Mouse (Mus musculus) hindbrain, postnatal 0 days (tissue): ENCODE measurements at regions not wholly inside any gene's neighbourhood (a gene's known extent, or its start where the extent isn't known, plus 50 kb on each side); places are given as distances from the start of the nearest gene placed in this dataset.

Source experiments
- ATAC-seq: fragments of 200-750 bp; cut with Nextera tagmentation; 2 replicates; pipeline ENCODE4 v1.8.0; 2017; ENCODE audit warnings: mild to moderate bottlenecking, moderate TSS enrichment, moderate library complexity
- DNase-seq: peaks from one replicate; pipeline ENCODE4 v3.0.0-alpha.2; 2015; ENCODE audit warnings: low spot score
- H3K27ac ChIP-seq: fragments of 300-500 bp; sonication (generic); 2 replicates; pipeline ENCODE4 v1.5.1; 2014; ENCODE audit warnings: mild to moderate bottlenecking
- H3K27me3 ChIP-seq: fragments of 300-500 bp; sonication (generic); 2 replicates; pipeline ENCODE4 v1.6.1; 2014; ENCODE audit warnings: low read length, mixed read lengths; ENCODE audit not compliant: insufficient read depth
- H3K36me3 ChIP-seq: fragments of 300-500 bp; sonication (generic); 2 replicates; pipeline ENCODE4 v1.6.1; 2014; ENCODE audit warnings: low read length, mixed read lengths; ENCODE audit not compliant: insufficient read depth
- H3K4me1 ChIP-seq: fragments of 300-500 bp; sonication (generic); 2 replicates; pipeline ENCODE4 v1.6.1; 2014; ENCODE audit warnings: antibody characterized with exemption, low read length, mixed read lengths; ENCODE audit not compliant: insufficient read depth
- H3K4me2 ChIP-seq: fragments of 300-500 bp; sonication (generic); 2 replicates; pipeline ENCODE4 v1.6.1; 2014; ENCODE audit warnings: low read depth, mild to moderate bottlenecking, low read length, moderate library complexity, mixed read lengths
- H3K4me3 ChIP-seq: fragments of 300-500 bp; sonication (generic); 2 replicates; pipeline ENCODE4 v1.5.1; 2014; ENCODE audit warnings: low read length
- H3K9ac ChIP-seq: fragments of 300-500 bp; sonication (generic); replicated peaks from 2 replicates; pipeline ENCODE4 v1.6.1; 2014; ENCODE audit warnings: mild to moderate bottlenecking, low read length, moderate library complexity, mixed read lengths
- H3K9me3 ChIP-seq: fragments of 300-500 bp; sonication (generic); 2 replicates; pipeline ENCODE4 v1.6.1; 2016; ENCODE audit warnings: low read length, mixed read lengths
- CTCF ChIP-seq: IDR thresholded peaks from 2 replicates; pipeline ENCODE4 v1.5.1; 2016; ENCODE audit warnings: antibody characterized with exemption, control low read depth, low read depth
- WGBS: fragments of 180-500 bp; shearing (Covaris S2); extraction: QIAGEN DNeasy Blood & Tissue Kit; methylation state at CpG from one replicate; pipeline ENCODE4 v1.1.7; 2014; 5-methylcytosine and 5-hydroxymethylcytosine counted together

- no peak overlapping the region for H3K9ac ChIP-seq
- WGBS = 54% methylated on average over 3 of the region's 3 CpGs
Observed at GRCm38 (mm10) chr8:115486904-115487303, 220.7 kb downstream of the Maf start.

DNA sequence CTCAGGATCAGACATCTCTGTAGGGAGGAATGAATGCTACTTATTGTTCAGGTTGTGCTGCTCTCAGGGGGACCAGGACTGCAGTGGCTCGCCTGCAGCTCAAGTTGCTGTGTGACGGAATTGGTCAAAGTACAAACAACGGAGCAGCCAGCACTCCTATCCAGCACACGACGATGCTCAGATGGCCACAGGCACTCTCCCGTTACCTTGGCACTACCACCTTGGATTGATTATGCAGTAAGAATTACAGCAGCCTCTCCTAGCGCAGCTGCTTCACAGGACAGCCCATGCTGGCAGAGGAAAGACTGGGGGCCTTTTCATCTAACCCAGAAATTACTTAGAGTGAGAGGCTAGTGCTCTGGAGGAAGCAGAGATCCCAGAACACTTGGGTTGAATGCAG is 226.5 kb downstream of the Maf start:
- no peak for TF ChIP-seq CTCF
- no peak overlapping the region for H3K4me2 ChIP-seq
- ATAC-seq (no peak), DNase-seq (no peak)
- H3K4me3 ChIP-seq = no peak overlapping the region
- H3K36me3 ChIP-seq = no peaks in the 10 kb centered on the region
- 49% methylated on average over 7 of the region's 7 CpGs for WGBS
- no peaks in the 10 kb centered on the region for H3K27me3 ChIP-seq
- H3K27ac ChIP-seq = no peak overlapping the region
- H3K4me1 ChIP-seq = no peaks in the 10 kb centered on the region
- H3K9me3 ChIP-seq = no peaks in the 10 kb centered on the region
- H3K9ac ChIP-seq = no peak overlapping the region

More at GRCm38 (mm10) chr8:115486904-115487303, 220.7 kb downstream of the Maf start:
- no peak overlapping the region for H3K4me2 ChIP-seq
- H3K4me3 ChIP-seq = no peak overlapping the region
- H3K27ac ChIP-seq = no peak overlapping the region
- H3K9me3 ChIP-seq = no peaks in the 10 kb centered on the region
- TF ChIP-seq CTCF = no peak
- ATAC-seq (no peak), DNase-seq (no peak)
- no peaks in the 10 kb centered on the region for H3K4me1 ChIP-seq
- no peaks in the 10 kb centered on the region for H3K27me3 ChIP-seq
- H3K36me3 ChIP-seq = no peaks in the 10 kb centered on the region

DNA sequence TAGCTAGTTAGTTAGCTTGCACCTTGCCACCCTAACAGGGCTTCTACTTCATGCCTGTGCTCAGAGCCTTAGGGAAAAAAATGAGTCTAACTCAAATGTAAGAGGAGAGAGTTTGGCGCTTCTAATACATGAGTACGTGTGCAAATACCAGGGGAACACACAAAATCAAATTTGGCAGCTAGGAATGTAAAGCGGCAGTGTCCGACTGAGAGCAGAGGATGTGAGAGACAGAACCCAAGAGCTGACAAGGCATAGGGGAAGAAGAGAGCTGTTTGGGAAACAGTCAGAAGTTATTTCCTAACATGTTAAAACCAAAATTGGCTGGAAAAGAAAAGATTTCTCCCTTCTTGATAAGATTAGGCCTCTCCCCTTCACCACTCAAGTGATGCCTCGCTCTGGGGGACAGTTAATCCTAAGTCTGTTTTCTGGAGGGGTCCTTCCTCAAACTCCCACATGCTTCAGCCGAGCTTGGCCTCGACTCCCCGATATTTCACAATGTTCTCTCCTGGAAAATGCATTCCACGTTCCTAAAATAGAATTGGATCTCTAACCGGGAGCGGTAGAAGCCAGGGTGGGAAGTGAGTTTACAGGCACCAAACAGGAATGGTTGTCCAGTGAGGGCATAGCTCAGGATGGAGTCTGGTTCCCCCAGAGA is 229.1 kb downstream of the Maf start:
- DNase-seq (no peak), ATAC-seq (no peak)
- no peaks in the 10 kb centered on the region for H3K4me1 ChIP-seq
- no peaks in the 10 kb centered on the region for H3K36me3 ChIP-seq
- no peaks in the 10 kb centered on the region for H3K27me3 ChIP-seq
- H3K4me2 ChIP-seq = no peak overlapping the region
- H3K9ac ChIP-seq = no peak overlapping the region
- no peak overlapping the region for H3K4me3 ChIP-seq
- no peak overlapping the region for H3K27ac ChIP-seq
- H3K9me3 ChIP-seq = no peaks in the 10 kb centered on the region
- no peak for TF ChIP-seq CTCF
- 85% methylated on average over 11 of the region's 11 CpGs for WGBS

DNA sequence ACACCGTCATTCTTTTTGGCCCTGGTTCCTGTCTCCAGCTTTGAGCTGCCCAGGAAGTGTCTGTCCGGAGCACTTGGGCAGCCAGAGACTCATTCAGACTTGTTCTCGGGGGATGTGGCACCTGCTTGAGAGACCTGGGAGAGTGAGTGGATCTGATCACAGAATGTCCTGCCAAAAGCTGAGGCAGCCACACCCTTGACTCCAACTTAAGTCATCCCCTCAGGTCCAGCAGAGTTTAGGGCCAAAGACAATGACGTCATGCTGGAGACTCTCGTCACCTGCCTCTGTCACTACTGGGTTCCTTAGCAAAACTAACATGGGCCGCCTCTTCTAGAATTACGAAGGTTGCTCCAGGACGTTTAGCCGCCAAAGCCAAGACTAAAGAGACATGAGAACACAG is 231.5 kb downstream of the Maf start:
- 90% methylated on average over 9 of the region's 9 CpGs for WGBS

GRCm38 (mm10) chr8:115475156-115475555 is 232.4 kb downstream of the Maf start:
- Histone ChIP-seq H3K36me3 (no peaks in the 10 kb centered on the region), H3K9me3 (no peaks in the 10 kb centered on the region), H3K4me3 (no peak overlapping the region), H3K27ac (no peak overlapping the region), H3K27me3 (no peaks in the 10 kb centered on the region), H3K9ac (no peak overlapping the region), H3K4me1 (no peaks in the 10 kb centered on the region), H3K4me2 (no peak overlapping the region)
- DNase-seq (no peak), ATAC-seq (no peak)
- 71% methylated on average over 10 of the region's 10 CpGs for WGBS
- TF ChIP-seq CTCF = no peak

More for the DNA sequence above, 231.5 kb downstream of the Maf start:
- H3K9ac ChIP-seq = no peak overlapping the region
- no peaks in the 10 kb centered on the region for H3K36me3 ChIP-seq
- H3K27me3 ChIP-seq = no peaks in the 10 kb centered on the region
- no peak for TF ChIP-seq CTCF
- H3K9me3 ChIP-seq = no peaks in the 10 kb centered on the region
- no peak overlapping the region for H3K4me3 ChIP-seq
- H3K4me2 ChIP-seq = no peak overlapping the region
- no peaks in the 10 kb centered on the region for H3K4me1 ChIP-seq
- no peak for ATAC-seq
- DNase-seq = no peak
- H3K27ac ChIP-seq = no peak overlapping the region

- Histone ChIP-seq H3K9me3 (no peaks in the 10 kb centered on the region), H3K9ac (no peak overlapping the region), H3K27ac (no peak overlapping the region), H3K4me1 (no peaks in the 10 kb centered on the region), H3K4me2 (no peak overlapping the region), H3K36me3 (no peaks in the 10 kb centered on the region), H3K27me3 (no peaks in the 10 kb centered on the region), H3K4me3 (no peak overlapping the region)
- WGBS = 76% methylated on average over 8 of the region's 8 CpGs
- DNase-seq (no peak), ATAC-seq (no peak)
- TF ChIP-seq CTCF = no peak
Observed at GRCm38 (mm10) chr8:115473974-115474373, 233.6 kb downstream of the Maf start.

- peak overlapping the region; percentile 30 for H3K4me2 ChIP-seq
- TF ChIP-seq CTCF = no peak
- 0 out of 2 replicates have a peak, but pooled peaks have one; percentile 43 for ATAC-seq
Observed at GRCm38 (mm10) chr8:115466553-115466952, 241.0 kb downstream of the Maf start.

More at GRCm38 (mm10) chr8:115466553-115466952, 241.0 kb downstream of the Maf start:
- Histone ChIP-seq H3K4me1 (peaks cover 4% of the 10 kb centered on the region; the same call in 1 of the 2 replicates), H3K4me3 (no peak overlapping the region), H3K36me3 (no peaks in the 10 kb centered on the region), H3K27me3 (no peaks in the 10 kb centered on the region), H3K9me3 (no peaks in the 10 kb centered on the region), H3K9ac (no peak overlapping the region), H3K27ac (no peak overlapping the region)
- peak; percentile 75 for DNase-seq
- 22% methylated on average over 9 of the region's 9 CpGs for WGBS
